Mouse (Mus musculus) small intestine, adult 2 months (tissue): Measurements from ENCODE around the gene Galk1.

Experiments
- CTCF ChIP-seq: fragments of 200-500 bp; IDR thresholded peaks from 2 replicates; pipeline ENCODE4 v1.5.1; 2012; ENCODE audit warnings: low read depth, mild to moderate bottlenecking, control low read depth, inconsistent platforms, low read length, moderate library complexity, mixed read lengths; ENCODE audit not compliant: insufficient replicate concordance, insufficient read length; ENCODE audit errors: extremely low read depth
- POLR2A ChIP-seq: fragments of 200-500 bp; IDR thresholded peaks from 2 replicates; pipeline ENCODE4 v1.6.1; 2012; ENCODE audit warnings: low read depth, mild to moderate bottlenecking, control low read depth, inconsistent platforms, low read length, moderate library complexity

GRCm38 (mm10) chr11:116043286-116043685 is 30.8 kb upstream of the Galk1 start:
- no peak for TF ChIP-seq CTCF
- TF ChIP-seq POLR2A, result no peak
